Mouse (Mus musculus) intestine, postnatal 0 days (tissue): ENCODE data around the gene Hibadh. TPM values are rescaled to one million over a fixed set of nuclear protein-coding genes. Genes with fewer than 3 reads are reported as not detected.

ENCODE experiments used
- ATAC-seq: fragments of 200-750 bp; cut with Nextera tagmentation; 2 replicates; pipeline ENCODE4 v1.8.0; 2017; ENCODE audit warnings: mild to moderate bottlenecking, moderate TSS enrichment, moderate library complexity
- H3K27ac ChIP-seq: fragments of 300-500 bp; sonication (generic); 2 replicates; pipeline ENCODE4 v1.5.1; 2014; ENCODE audit warnings: mild to moderate bottlenecking, low read depth, low read length, moderate library complexity
- H3K27me3 ChIP-seq: fragments of 300-500 bp; sonication (generic); replicated peaks from 2 replicates; pipeline ENCODE4 v1.6.1; 2014; ENCODE audit warnings: low read length, mixed read lengths; ENCODE audit not compliant: control insufficient read depth, insufficient read depth
- H3K36me3 ChIP-seq: fragments of 300-500 bp; sonication (generic); 2 replicates; pipeline ENCODE4 v1.6.1; 2014; ENCODE audit warnings: mild to moderate bottlenecking, moderate library complexity; ENCODE audit not compliant: control insufficient read depth, insufficient read depth
- H3K4me1 ChIP-seq: fragments of 300-500 bp; sonication (generic); replicated peaks from 2 replicates; pipeline ENCODE4 v1.6.1; 2014; ENCODE audit warnings: antibody characterized with exemption, low read length, mixed read lengths; ENCODE audit not compliant: control insufficient read depth, insufficient read depth
- H3K4me2 ChIP-seq: fragments of 300-500 bp; sonication (generic); replicated peaks from 2 replicates; pipeline ENCODE4 v1.6.1; 2014; ENCODE audit warnings: low read depth, mild to moderate bottlenecking, moderate library complexity
- H3K4me3 ChIP-seq: fragments of 300-500 bp; sonication (generic); 2 replicates; pipeline ENCODE4 v1.5.1; 2014; ENCODE audit warnings: low read depth, low read length
- H3K9ac ChIP-seq: fragments of 300-500 bp; sonication (generic); 2 replicates; pipeline ENCODE4 v1.6.1; 2014; ENCODE audit warnings: mild to moderate bottlenecking, low read depth, low read length
- H3K9me3 ChIP-seq: fragments of 300-500 bp; sonication (generic); 2 replicates; pipeline ENCODE4 v1.6.1; 2016; ENCODE audit warnings: mixed run types; ENCODE audit not compliant: control insufficient read depth
- CTCF ChIP-seq: sonication (generic); IDR thresholded peaks from 2 replicates; pipeline ENCODE4 v1.5.1; 2016; ENCODE audit warnings: low read depth, mild to moderate bottlenecking, control low read depth, antibody characterized with exemption, moderate library complexity
- WGBS: fragments of 180-500 bp; shearing (Covaris S2); extraction: QIAGEN DNeasy Blood & Tissue Kit; methylation state at CpG from one replicate; pipeline ENCODE4 v1.1.7; 2014; 5-methylcytosine and 5-hydroxymethylcytosine counted together
- polyA plus RNA-seq: library from polyadenylated mRNA; unstranded; fragments of >200 nt; fragmentation: Nextera tagmentation; extraction: Ambion mirVana; gene quantifications from 2 replicates; pipeline ENCODE4 v1.2.1, GENCODE M21; 2015

Hibadh gene
- polyA plus RNA-seq, 1 experiment from 2014 or later = 55.5 TPM

DNA sequence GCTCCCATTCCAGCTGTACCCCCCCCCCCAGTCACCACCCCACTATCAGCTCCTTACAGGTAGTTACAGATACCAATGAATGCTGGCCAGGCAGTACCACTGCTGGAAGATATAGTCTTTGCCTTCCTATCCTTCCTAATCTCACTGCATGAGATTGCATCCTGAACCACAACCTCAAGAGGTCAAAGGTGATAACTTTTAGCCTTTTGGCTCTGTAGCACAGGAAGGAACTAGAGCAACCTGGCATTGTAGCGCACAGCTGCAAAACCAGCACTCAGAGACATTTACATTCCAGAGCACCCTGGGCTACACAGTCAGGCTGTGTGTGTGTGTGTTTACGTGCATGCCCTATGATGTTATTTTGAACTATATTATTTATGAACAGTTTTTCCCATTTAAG, 137.2 kb downstream of the Hibadh start:
- Histone ChIP-seq H3K4me1 (no peaks in the 10 kb centered on the region), H3K4me3 (no peak overlapping the region), H3K9me3 (no peaks in the 10 kb centered on the region), H3K27ac (no peak overlapping the region), H3K4me2 (no peak overlapping the region), H3K36me3 (no peaks in the 10 kb centered on the region), H3K9ac (no peak overlapping the region), H3K27me3 (no peaks in the 10 kb centered on the region)
- no peak for ATAC-seq
- WGBS = 82% methylated on average over 2 of the region's 2 CpGs
- TF ChIP-seq CTCF = no peak

DNA sequence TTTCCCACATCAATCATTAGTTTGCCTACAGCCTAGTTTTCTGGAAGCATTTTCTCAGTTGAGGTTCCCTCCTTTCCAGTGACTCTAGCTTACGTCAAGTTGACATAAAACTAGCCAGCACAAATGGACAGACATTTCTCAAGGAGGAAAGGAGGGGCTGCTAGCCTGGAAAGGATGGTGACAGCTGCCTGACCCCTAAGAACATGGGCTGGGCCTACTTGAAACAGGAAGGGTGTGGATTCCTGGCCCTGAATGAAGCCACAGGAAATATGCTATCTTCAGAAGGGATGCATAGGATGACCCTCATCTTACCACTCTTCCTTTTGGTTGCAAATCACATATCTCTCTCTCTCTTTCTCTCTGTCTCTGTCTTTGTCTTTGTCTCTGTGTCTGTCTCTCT, 138.7 kb downstream of the Hibadh start:
- 93% methylated on average over 1 of the region's 1 CpGs for WGBS
- ATAC-seq = no peak
- Histone ChIP-seq H3K36me3 (no peaks in the 10 kb centered on the region), H3K9me3 (no peaks in the 10 kb centered on the region), H3K4me3 (no peak overlapping the region), H3K9ac (no peak overlapping the region), H3K27me3 (no peaks in the 10 kb centered on the region), H3K4me2 (no peak overlapping the region), H3K4me1 (no peaks in the 10 kb centered on the region), H3K27ac (no peak overlapping the region)
- TF ChIP-seq CTCF = no peak

Other genes with a start within 250 kb of the Hibadh start
- 296 and 317 TPM in 2 replicates for gene Tax1bp1, start 73.3 kb upstream of the Hibadh start, polyA plus RNA-seq